Mouse (Mus musculus) liver, embryonic 15.5 days (tissue): ENCODE measurements around the gene Rps6kl1. TPM values are rescaled to one million over a fixed set of nuclear protein-coding genes. Genes with fewer than 3 reads are reported as not detected.

Experiments used
- ATAC-seq: fragments of 200-750 bp; cut with Nextera tagmentation; 2 replicates; pipeline ENCODE4 v1.8.0; 2017; ENCODE audit warnings: moderate number of reproducible peaks, mild to moderate bottlenecking, moderate library complexity; ENCODE audit not compliant: insufficient read depth
- H3K27ac ChIP-seq: fragments of 300-500 bp; sonication (generic); replicated peaks from 2 replicates; pipeline ENCODE4 v1.5.1; 2015; ENCODE audit warnings: mild to moderate bottlenecking, inconsistent platforms
- H3K27me3 ChIP-seq: fragments of 300-500 bp; sonication (generic); 2 replicates; pipeline ENCODE4 v1.6.1; 2015; ENCODE audit warnings: mild to moderate bottlenecking, inconsistent platforms
- H3K36me3 ChIP-seq: fragments of 300-500 bp; sonication (generic); replicated peaks from 2 replicates; pipeline ENCODE4 v1.6.1; 2015; ENCODE audit warnings: moderate library complexity, mild to moderate bottlenecking, inconsistent platforms
- H3K4me1 ChIP-seq: fragments of 300-500 bp; sonication (generic); replicated peaks from 2 replicates; pipeline ENCODE4 v1.6.1; 2015; ENCODE audit warnings: inconsistent platforms
- H3K4me2 ChIP-seq: fragments of 300-500 bp; sonication (generic); 2 replicates; pipeline ENCODE4 v1.6.1; 2015; ENCODE audit warnings: moderate library complexity, mild to moderate bottlenecking, inconsistent platforms
- H3K4me3 ChIP-seq: fragments of 300-500 bp; sonication (generic); replicated peaks from 2 replicates; pipeline ENCODE4 v1.5.1; 2015; ENCODE audit warnings: mild to moderate bottlenecking, inconsistent platforms
- H3K9ac ChIP-seq: fragments of 300-500 bp; sonication (generic); 2 replicates; pipeline ENCODE4 v1.6.1; 2015; ENCODE audit warnings: moderate library complexity, mild to moderate bottlenecking, inconsistent platforms
- H3K9me3 ChIP-seq: fragments of 300-500 bp; sonication (generic); replicated peaks from 2 replicates; pipeline ENCODE4 v1.6.1; 2016; ENCODE audit warnings: inconsistent platforms
- WGBS: fragments of 180-500 bp; shearing (Covaris S2); methylation state at CpG from one replicate; pipeline ENCODE4 v1.1.7; 2015; ENCODE audit warnings: mixed read lengths; ENCODE audit not compliant: insufficient replicate concordance; 5-methylcytosine and 5-hydroxymethylcytosine counted together
- polyA plus RNA-seq: library from polyadenylated mRNA; unstranded; fragments of >200 nt; fragmentation: Nextera tagmentation; extraction: Ambion mirVana; gene quantifications from 2 replicates; pipeline ENCODE4 v1.2.1, GENCODE M21; 2015

Gene Rps6kl1
- polyA plus RNA-seq, 1 experiment from 2014 or later = 0.56 TPM

DNA sequence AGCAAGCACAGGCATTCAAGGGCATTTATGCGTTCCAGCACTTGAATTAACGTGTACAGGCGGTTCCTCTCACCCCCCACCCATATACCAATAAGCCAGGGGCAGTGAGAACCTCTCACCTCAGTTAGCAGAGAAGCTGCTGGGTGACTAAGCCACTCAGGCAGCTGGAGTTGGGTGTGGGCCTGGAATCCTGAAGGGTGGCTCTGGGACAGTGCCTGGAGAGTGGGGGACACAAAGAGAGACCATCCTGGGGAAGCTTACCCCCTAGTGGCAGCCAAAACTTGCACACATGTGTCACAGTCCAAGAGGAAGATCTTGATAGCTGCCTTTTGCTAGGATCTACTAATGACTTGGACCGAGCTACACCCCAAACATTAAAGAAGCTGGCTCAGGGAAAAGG lies 14.4 kb downstream of the Rps6kl1 start:
- ATAC-seq = no peak
- 73% methylated on average over 4 of the region's 4 CpGs for WGBS
- Histone ChIP-seq H3K27ac (no peak overlapping the region), H3K27me3 (0 out of 2 replicates have a peak, but pooled peaks cover 6% of the 10 kb centered on the region), H3K4me2 (no peak overlapping the region), H3K4me1 (peaks cover 4% of the 10 kb centered on the region; the same call in 1 of the 2 replicates), H3K36me3 (peaks cover 36% of the 10 kb centered on the region), H3K9ac (no peak overlapping the region), H3K9me3 (no peaks in the 10 kb centered on the region), H3K4me3 (no peak overlapping the region)

- Histone ChIP-seq H3K4me1 (peaks cover 4% of the 10 kb centered on the region; the same call in 1 of the 2 replicates), H3K36me3 (peaks cover 45% of the 10 kb centered on the region), H3K9me3 (no peaks in the 10 kb centered on the region), H3K9ac (no peak overlapping the region), H3K4me2 (no peak overlapping the region), H3K4me3 (no peak overlapping the region), H3K27ac (no peak overlapping the region), H3K27me3 (0 out of 2 replicates have a peak, but pooled peaks cover 6% of the 10 kb centered on the region)
- no peak for ATAC-seq
- 80% methylated on average over 19 of the region's 19 CpGs for WGBS
Measured at GRCm38 (mm10) chr12:85135513-85136470, 15.3 kb downstream of the Rps6kl1 start.

- peaks cover 4% of the 10 kb centered on the region; the same call in 1 of the 2 replicates for H3K4me1 ChIP-seq
- H3K27me3 ChIP-seq = no peaks in the 10 kb centered on the region
- no peaks in the 10 kb centered on the region for H3K9me3 ChIP-seq
- peaks cover 60% of the 10 kb centered on the region for H3K36me3 ChIP-seq
- H3K4me3 ChIP-seq = no peak overlapping the region
- no peak for ATAC-seq
- H3K4me2 ChIP-seq = no peak overlapping the region
- H3K9ac ChIP-seq = no peak overlapping the region
- H3K27ac ChIP-seq = no peak overlapping the region
- 26% methylated on average over 8 of the region's 8 CpGs for WGBS
Measured at GRCm38 (mm10) chr12:85134043-85134794, 16.8 kb downstream of the Rps6kl1 start.

DNA sequence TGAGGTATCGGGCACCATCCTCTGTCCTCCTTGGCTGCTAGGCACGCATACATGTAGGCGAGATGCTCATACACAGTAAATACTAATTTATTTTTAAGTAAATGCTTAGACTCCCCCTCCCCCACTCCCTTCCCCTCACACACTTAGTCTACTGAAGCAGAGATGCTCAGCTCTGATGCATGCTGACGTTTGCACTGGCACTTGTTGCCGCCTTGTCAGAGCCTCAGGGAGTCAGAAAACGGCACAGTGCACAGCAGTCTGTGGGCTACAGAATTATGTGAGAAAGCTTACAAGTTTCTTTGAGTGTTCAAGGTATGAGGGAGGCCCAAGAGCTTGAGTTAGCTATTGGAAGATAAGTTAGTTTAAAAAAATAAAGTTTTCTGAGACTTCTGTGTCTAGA lies 19.7 kb downstream of the Rps6kl1 start:
- no peak overlapping the region for H3K9ac ChIP-seq
- WGBS = 87% methylated on average over 6 of the region's 6 CpGs
- no peaks in the 10 kb centered on the region for H3K27me3 ChIP-seq
- H3K27ac ChIP-seq = no peak overlapping the region
- peaks cover 4% of the 10 kb centered on the region; the same call in 1 of the 2 replicates for H3K4me1 ChIP-seq
- H3K36me3 ChIP-seq = peaks cover 87% of the 10 kb centered on the region
- H3K4me2 ChIP-seq = no peak overlapping the region
- no peak for ATAC-seq
- H3K9me3 ChIP-seq = no peaks in the 10 kb centered on the region
- H3K4me3 ChIP-seq = no peak overlapping the region

- H3K4me3 ChIP-seq = no peak overlapping the region
- no peak overlapping the region for H3K27ac ChIP-seq
- no peak for ATAC-seq
- peaks cover 4% of the 10 kb centered on the region; the same call in 1 of the 2 replicates for H3K4me1 ChIP-seq
- no peaks in the 10 kb centered on the region for H3K27me3 ChIP-seq
- no peak overlapping the region for H3K9ac ChIP-seq
- no peak overlapping the region for H3K4me2 ChIP-seq
- H3K9me3 ChIP-seq = no peaks in the 10 kb centered on the region
- 78% methylated on average over 9 of the region's 9 CpGs for WGBS
- H3K36me3 ChIP-seq = peaks cover 96% of the 10 kb centered on the region
Measured at GRCm38 (mm10) chr12:85129426-85129978, 21.6 kb downstream of the Rps6kl1 start.

- H3K27ac ChIP-seq = no peak overlapping the region
- WGBS = 60% methylated on average over 8 of the region's 8 CpGs
- peaks cover 4% of the 10 kb centered on the region; the same call in 1 of the 2 replicates for H3K4me1 ChIP-seq
- no peak for ATAC-seq
- H3K4me3 ChIP-seq = no peak overlapping the region
- no peak overlapping the region for H3K4me2 ChIP-seq
- no peak overlapping the region for H3K9ac ChIP-seq
- H3K9me3 ChIP-seq = no peaks in the 10 kb centered on the region
- no peaks in the 10 kb centered on the region for H3K27me3 ChIP-seq
- H3K36me3 ChIP-seq = peaks cover 96% of the 10 kb centered on the region
Measured at GRCm38 (mm10) chr12:85126986-85127603, 24.0 kb downstream of the Rps6kl1 start.

DNA sequence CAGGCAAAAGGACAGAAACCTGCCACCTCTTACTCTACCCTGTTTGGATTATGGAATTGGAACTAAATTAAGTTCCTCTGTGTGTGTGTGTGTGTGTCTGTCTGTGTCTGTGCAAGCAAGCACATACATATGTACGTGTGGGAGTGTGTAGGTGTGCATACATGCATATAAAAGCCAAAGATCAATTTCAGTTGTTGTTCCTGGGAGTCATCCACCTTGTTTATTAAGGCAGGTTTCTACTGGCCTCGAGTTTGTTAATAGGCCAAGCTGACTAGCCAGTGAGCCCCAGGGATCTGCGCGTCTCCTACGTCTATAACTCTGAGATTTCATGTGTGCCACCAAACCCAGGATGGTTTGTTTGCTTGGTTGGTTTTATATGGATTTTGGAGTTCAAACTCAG lies 26.3 kb downstream of the Rps6kl1 start:
- Histone ChIP-seq H3K4me2 (no peak overlapping the region), H3K27ac (no peak overlapping the region), H3K4me3 (no peak overlapping the region), H3K4me1 (peaks cover 4% of the 10 kb centered on the region; the same call in 1 of the 2 replicates), H3K27me3 (no peaks in the 10 kb centered on the region), H3K9me3 (no peaks in the 10 kb centered on the region), H3K9ac (no peak overlapping the region), H3K36me3 (peaks cover 98% of the 10 kb centered on the region)
- no peak for ATAC-seq
- WGBS = 83% methylated on average over 5 of the region's 5 CpGs

GRCm38 (mm10) chr12:85123645-85124044 lies 27.4 kb downstream of the Rps6kl1 start:
- no peaks in the 10 kb centered on the region for H3K27me3 ChIP-seq
- no peak overlapping the region for H3K4me3 ChIP-seq
- no peaks in the 10 kb centered on the region for H3K9me3 ChIP-seq
- H3K27ac ChIP-seq = no peak overlapping the region
- no peak for ATAC-seq
- peaks cover 99% of the 10 kb centered on the region for H3K36me3 ChIP-seq
- 78% methylated on average over 11 of the region's 11 CpGs for WGBS
- peaks cover 4% of the 10 kb centered on the region; the same call in 1 of the 2 replicates for H3K4me1 ChIP-seq
- no peak overlapping the region for H3K9ac ChIP-seq
- no peak overlapping the region for H3K4me2 ChIP-seq

- Histone ChIP-seq H3K4me2 (no peak overlapping the region), H3K27me3 (no peaks in the 10 kb centered on the region), H3K9me3 (no peaks in the 10 kb centered on the region), H3K36me3 (peaks cover 99% of the 10 kb centered on the region), H3K4me1 (peaks cover 4% of the 10 kb centered on the region; the same call in 1 of the 2 replicates), H3K9ac (no peak overlapping the region), H3K4me3 (no peak overlapping the region), H3K27ac (no peak overlapping the region)
- ATAC-seq = no peak
- WGBS = 79% methylated on average over 9 of the region's 9 CpGs
Measured at GRCm38 (mm10) chr12:85123108-85123530, 27.9 kb downstream of the Rps6kl1 start.

GRCm38 (mm10) chr12:85121806-85122459 lies 29.1 kb downstream of the Rps6kl1 start:
- 86% methylated on average over 9 of the region's 9 CpGs for WGBS
- no peaks in the 10 kb centered on the region for H3K9me3 ChIP-seq
- H3K4me1 ChIP-seq = peaks cover 8% of the 10 kb centered on the region; the same call in 1 of the 2 replicates
- no peaks in the 10 kb centered on the region for H3K27me3 ChIP-seq
- peaks cover 98% of the 10 kb centered on the region for H3K36me3 ChIP-seq
- no peak overlapping the region for H3K4me3 ChIP-seq
- H3K4me2 ChIP-seq = no peak overlapping the region
- no peak overlapping the region for H3K27ac ChIP-seq
- no peak overlapping the region for H3K9ac ChIP-seq
- no peak for ATAC-seq
